Mouse (Mus musculus) embryonic facial prominence, embryonic 13.5 days (tissue): ENCODE data around the gene Dock7. TPM values are rescaled to one million over a fixed set of nuclear protein-coding genes. Genes with fewer than 3 reads are reported as not detected.

Source experiments
- ATAC-seq: fragments of 200-750 bp; cut with Nextera tagmentation; 2 replicates; pipeline ENCODE4 v1.8.0; 2017; ENCODE audit warnings: low read depth; ENCODE audit not compliant: insufficient number of reproducible peaks, insufficient read depth, low FRiP score, low TSS enrichment
- H3K27ac ChIP-seq: fragments of 300-500 bp; sonication (generic); 2 replicates; pipeline ENCODE4 v1.5.1; 2015; ENCODE audit warnings: moderate library complexity, mild to moderate bottlenecking, inconsistent platforms
- H3K27me3 ChIP-seq: fragments of 300-500 bp; sonication (generic); 2 replicates; pipeline ENCODE4 v1.6.1; 2015; ENCODE audit warnings: mild to moderate bottlenecking, inconsistent platforms
- H3K36me3 ChIP-seq: fragments of 300-500 bp; sonication (generic); 2 replicates; pipeline ENCODE4 v1.6.1; 2015; ENCODE audit warnings: mild to moderate bottlenecking, inconsistent platforms
- H3K4me1 ChIP-seq: fragments of 300-500 bp; sonication (generic); 2 replicates; pipeline ENCODE4 v1.6.1; 2015; ENCODE audit warnings: inconsistent platforms
- H3K4me2 ChIP-seq: fragments of 300-500 bp; sonication (generic); 2 replicates; pipeline ENCODE4 v1.6.1; 2015; ENCODE audit warnings: moderate library complexity, mild to moderate bottlenecking, inconsistent platforms
- H3K4me3 ChIP-seq: fragments of 300-500 bp; sonication (generic); 2 replicates; pipeline ENCODE4 v1.5.1; 2015; ENCODE audit warnings: mild to moderate bottlenecking, inconsistent platforms
- H3K9ac ChIP-seq: fragments of 300-500 bp; sonication (generic); 2 replicates; pipeline ENCODE4 v1.6.1; 2015; ENCODE audit warnings: mild to moderate bottlenecking, inconsistent platforms
- H3K9me3 ChIP-seq: fragments of 300-500 bp; sonication (generic); 2 replicates; pipeline ENCODE4 v1.6.1; 2016; ENCODE audit warnings: inconsistent platforms
- WGBS: fragments of 180-500 bp; shearing (Covaris S2); methylation state at CpG from one replicate; pipeline ENCODE4 v1.1.7; 2015; ENCODE audit warnings: mixed read lengths; 5-methylcytosine and 5-hydroxymethylcytosine counted together
- polyA plus RNA-seq: library from polyadenylated mRNA; unstranded; fragments of >200 nt; fragmentation: Nextera tagmentation; extraction: Ambion mirVana; gene quantifications from 2 replicates; pipeline ENCODE4 v1.2.1, GENCODE M21; 2015

The Dock7 gene
- polyA plus RNA-seq, 1 experiment from 2014 or later, result 67.4 TPM

- no peak for ATAC-seq
- Histone ChIP-seq H3K27me3 (no peaks in the 10 kb centered on the region), H3K4me2 (peak overlapping the region; percentile 77), H3K4me1 (peaks cover 49% of the 10 kb centered on the region), H3K36me3 (no peaks in the 10 kb centered on the region), H3K27ac (no peak overlapping the region), H3K9ac (peak overlapping the region; percentile 54), H3K4me3 (peak overlapping the region; percentile 96), H3K9me3 (no peaks in the 10 kb centered on the region)
- WGBS, result 50% methylated on average over 5 of the region's 5 CpGs
These were observed 1.7 kb downstream of the Dock7 start for GRCm38 (mm10) chr4:99119051-99119450.

- Histone ChIP-seq H3K4me3 (no peak overlapping the region), H3K27me3 (no peaks in the 10 kb centered on the region), H3K4me1 (peaks cover 42% of the 10 kb centered on the region), H3K36me3 (no peaks in the 10 kb centered on the region), H3K27ac (0 out of 2 replicates have a peak overlapping the region, but pooled peaks have one; percentile 4), H3K4me2 (no peak overlapping the region), H3K9me3 (no peaks in the 10 kb centered on the region), H3K9ac (no peak overlapping the region)
- no peak for ATAC-seq
- WGBS, result 80% methylated on average over 9 of the region's 9 CpGs
These were observed 4.9 kb downstream of the Dock7 start for GRCm38 (mm10) chr4:99115797-99116196.

DNA sequence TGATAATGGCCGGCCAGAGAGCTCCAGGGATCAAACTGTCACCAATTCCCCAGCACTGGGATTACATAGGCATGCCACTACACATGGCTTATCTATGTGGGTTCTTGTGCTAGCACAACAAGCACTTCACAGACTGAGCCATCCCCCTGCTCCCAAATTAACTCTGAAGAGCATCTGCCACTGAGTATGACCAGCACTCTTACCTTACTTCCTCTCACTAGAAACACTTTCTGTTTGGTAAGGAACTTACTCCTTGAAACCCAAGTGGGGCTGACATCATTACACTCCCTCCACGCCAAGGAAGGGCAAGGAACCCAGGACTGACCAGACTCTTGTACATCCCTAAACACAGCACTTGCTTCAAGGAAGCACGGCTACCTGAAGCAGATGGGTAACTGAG is 9.0 kb downstream of the Dock7 start:
- Histone ChIP-seq H3K4me1 (peaks cover 42% of the 10 kb centered on the region), H3K36me3 (no peaks in the 10 kb centered on the region), H3K9me3 (no peaks in the 10 kb centered on the region), H3K4me2 (no peak overlapping the region), H3K27me3 (no peaks in the 10 kb centered on the region), H3K27ac (no peak overlapping the region), H3K9ac (no peak overlapping the region), H3K4me3 (no peak overlapping the region)
- 83% methylated on average over 3 of the region's 3 CpGs for WGBS
- ATAC-seq, result no peak

DNA sequence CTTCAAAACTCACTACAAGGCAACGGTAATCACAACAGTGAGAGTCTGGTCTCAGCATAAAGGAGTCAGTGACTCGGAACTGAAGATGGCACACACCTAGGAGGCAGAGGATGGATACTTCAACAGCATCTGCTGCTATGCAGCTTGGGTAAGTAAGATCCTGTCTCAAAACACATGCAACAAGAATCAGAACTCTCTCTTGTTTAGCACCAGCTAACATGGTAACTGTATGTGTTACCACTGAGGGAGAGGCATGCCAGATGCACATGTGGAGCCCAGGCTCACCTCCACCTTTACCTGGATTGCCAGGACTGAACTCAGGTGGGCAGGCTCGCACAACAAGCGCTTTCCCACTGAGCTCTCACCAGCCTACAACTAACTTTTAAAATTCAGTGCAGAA is 11.9 kb downstream of the Dock7 start:
- no peaks in the 10 kb centered on the region for H3K27me3 ChIP-seq
- H3K4me2 ChIP-seq, result no peak overlapping the region
- H3K9ac ChIP-seq, result no peak overlapping the region
- WGBS, result 89% methylated on average over 4 of the region's 4 CpGs
- no peaks in the 10 kb centered on the region for H3K36me3 ChIP-seq
- no peak overlapping the region for H3K4me3 ChIP-seq
- no peak overlapping the region for H3K27ac ChIP-seq
- H3K4me1 ChIP-seq, result peaks cover 25% of the 10 kb centered on the region
- no peaks in the 10 kb centered on the region; the same call in 1 of the 2 replicates for H3K9me3 ChIP-seq
- ATAC-seq, result no peak

DNA sequence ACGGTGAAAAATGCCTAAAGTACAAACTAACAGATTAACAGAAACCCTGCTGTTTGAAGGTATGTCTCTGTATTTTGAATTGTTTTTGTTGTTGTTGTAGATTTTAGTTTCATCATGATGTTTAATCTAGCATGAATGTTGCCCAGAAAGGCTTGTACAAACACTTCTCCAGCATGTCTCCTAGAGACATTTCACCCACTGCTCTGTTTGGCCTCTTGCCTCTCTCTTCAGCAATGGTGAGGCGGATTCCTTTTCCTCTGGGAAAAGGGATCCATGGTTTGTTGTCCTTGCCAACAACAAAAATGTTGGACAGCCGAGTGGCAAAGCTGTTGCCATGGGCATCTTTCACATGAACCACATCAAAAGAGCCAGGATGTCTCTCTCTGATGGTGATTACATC is 17.9 kb downstream of the Dock7 start:
- no peak for ATAC-seq
- Histone ChIP-seq H3K27ac (no peak overlapping the region), H3K4me1 (peaks cover 5% of the 10 kb centered on the region), H3K4me3 (no peak overlapping the region), H3K36me3 (peaks cover 6% of the 10 kb centered on the region; the same call in 1 of the 2 replicates), H3K4me2 (no peak overlapping the region), H3K9me3 (no peaks in the 10 kb centered on the region; the same call in 1 of the 2 replicates), H3K9ac (no peak overlapping the region), H3K27me3 (no peaks in the 10 kb centered on the region)
- 86% methylated on average over 3 of the region's 3 CpGs for WGBS

GRCm38 (mm10) chr4:99100724-99101123 is 20.0 kb downstream of the Dock7 start:
- WGBS, result 89% methylated on average over 7 of the region's 7 CpGs

GRCm38 (mm10) chr4:99091777-99092176 is 28.9 kb downstream of the Dock7 start:
- Histone ChIP-seq H3K9me3 (no peaks in the 10 kb centered on the region), H3K4me1 (peaks cover 12% of the 10 kb centered on the region), H3K4me2 (no peak overlapping the region), H3K4me3 (no peak overlapping the region), H3K9ac (no peak overlapping the region), H3K27me3 (no peaks in the 10 kb centered on the region), H3K36me3 (peaks cover 15% of the 10 kb centered on the region), H3K27ac (no peak overlapping the region)
- 87% methylated on average over 3 of the region's 3 CpGs for WGBS
- no peak for ATAC-seq

More at GRCm38 (mm10) chr4:99100724-99101123, 20.0 kb downstream of the Dock7 start:
- no peak for ATAC-seq
- no peak overlapping the region for H3K27ac ChIP-seq
- H3K9me3 ChIP-seq, result no peaks in the 10 kb centered on the region; the same call in 1 of the 2 replicates
- H3K36me3 ChIP-seq, result peaks cover 6% of the 10 kb centered on the region; the same call in 1 of the 2 replicates
- H3K27me3 ChIP-seq, result no peaks in the 10 kb centered on the region
- no peak overlapping the region for H3K4me2 ChIP-seq
- no peak overlapping the region for H3K4me3 ChIP-seq
- no peaks in the 10 kb centered on the region; the same call in 1 of the 2 replicates for H3K4me1 ChIP-seq
- no peak overlapping the region for H3K9ac ChIP-seq

- H3K36me3 ChIP-seq, result peaks cover 20% of the 10 kb centered on the region
- no peak overlapping the region for H3K4me3 ChIP-seq
- no peaks in the 10 kb centered on the region for H3K27me3 ChIP-seq
- WGBS, result 40% methylated on average over 3 of the region's 3 CpGs
- ATAC-seq, result no peak
- H3K4me1 ChIP-seq, result peaks cover 12% of the 10 kb centered on the region
- H3K27ac ChIP-seq, result no peak overlapping the region
- H3K4me2 ChIP-seq, result no peak overlapping the region
- no peaks in the 10 kb centered on the region for H3K9me3 ChIP-seq
- no peak overlapping the region for H3K9ac ChIP-seq
These were observed 29.5 kb downstream of the Dock7 start for GRCm38 (mm10) chr4:99091151-99091701.

DNA sequence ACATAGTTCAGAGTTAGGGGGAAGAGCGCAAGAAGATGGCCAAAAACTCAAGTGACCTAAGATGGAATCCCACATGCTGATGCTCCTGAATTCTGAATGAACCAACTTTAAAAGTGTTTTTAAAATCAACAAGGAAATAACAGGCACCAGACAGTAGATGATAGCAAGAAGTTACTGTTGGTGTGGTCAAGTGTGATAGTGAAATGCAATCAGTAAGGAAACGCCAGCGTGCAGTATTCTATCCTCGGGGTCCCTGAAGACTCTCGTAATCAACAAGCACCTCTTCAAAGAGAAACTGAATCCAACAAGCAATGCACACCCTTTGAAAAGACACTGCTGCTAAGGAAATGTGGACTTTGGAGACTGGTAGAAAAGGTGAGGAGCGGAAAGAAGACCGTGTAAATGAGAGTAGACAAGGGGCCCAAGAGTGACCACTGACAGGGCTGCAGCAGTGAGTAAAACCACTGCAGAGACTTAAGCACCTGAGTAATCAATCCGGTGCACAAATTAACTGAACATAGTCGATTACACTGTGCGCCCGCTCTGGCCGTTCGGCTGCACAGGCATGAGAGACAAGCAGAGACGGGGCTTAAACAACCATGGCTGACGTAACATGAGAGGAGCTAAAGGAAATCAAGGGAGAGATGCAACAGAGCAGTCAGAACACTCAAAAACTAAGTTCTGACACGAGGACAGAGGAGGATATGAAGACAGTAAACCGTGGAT is 32.8 kb downstream of the Dock7 start:
- Histone ChIP-seq H3K9ac (no peak overlapping the region), H3K27ac (no peak overlapping the region), H3K27me3 (no peaks in the 10 kb centered on the region), H3K4me1 (peaks cover 4% of the 10 kb centered on the region; the same call in 1 of the 2 replicates), H3K4me3 (no peak overlapping the region), H3K9me3 (no peaks in the 10 kb centered on the region), H3K4me2 (no peak overlapping the region), H3K36me3 (peaks cover 31% of the 10 kb centered on the region)
- WGBS, result 83% methylated on average over 17 of the region's 17 CpGs
- no peak for ATAC-seq

DNA sequence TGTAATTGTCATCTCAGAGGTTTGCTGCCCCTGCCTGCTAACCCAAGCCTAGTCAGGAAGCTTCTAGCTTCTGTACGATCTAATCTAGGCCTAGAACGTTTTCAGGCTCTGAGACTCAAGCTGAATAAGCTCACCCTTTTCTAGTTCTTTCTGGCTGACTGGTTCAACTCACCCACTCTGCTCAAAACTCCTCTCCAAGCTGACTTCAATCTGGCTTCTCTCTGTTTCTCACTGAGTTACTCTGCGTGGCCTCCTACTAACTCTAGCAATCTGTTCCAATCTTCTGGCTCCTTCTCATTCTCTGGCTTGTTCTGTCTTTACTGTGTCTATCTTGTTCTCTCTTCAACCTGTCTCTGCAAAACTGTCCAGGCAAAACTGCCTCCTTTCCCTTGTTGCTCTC is 36.9 kb downstream of the Dock7 start:
- Histone ChIP-seq H3K27me3 (no peaks in the 10 kb centered on the region), H3K4me2 (no peak overlapping the region), H3K27ac (no peak overlapping the region), H3K36me3 (peaks cover 37% of the 10 kb centered on the region), H3K9ac (no peak overlapping the region), H3K4me3 (no peak overlapping the region), H3K4me1 (no peaks in the 10 kb centered on the region), H3K9me3 (no peaks in the 10 kb centered on the region)
- 91% methylated on average over 3 of the region's 3 CpGs for WGBS
- ATAC-seq, result no peak

DNA sequence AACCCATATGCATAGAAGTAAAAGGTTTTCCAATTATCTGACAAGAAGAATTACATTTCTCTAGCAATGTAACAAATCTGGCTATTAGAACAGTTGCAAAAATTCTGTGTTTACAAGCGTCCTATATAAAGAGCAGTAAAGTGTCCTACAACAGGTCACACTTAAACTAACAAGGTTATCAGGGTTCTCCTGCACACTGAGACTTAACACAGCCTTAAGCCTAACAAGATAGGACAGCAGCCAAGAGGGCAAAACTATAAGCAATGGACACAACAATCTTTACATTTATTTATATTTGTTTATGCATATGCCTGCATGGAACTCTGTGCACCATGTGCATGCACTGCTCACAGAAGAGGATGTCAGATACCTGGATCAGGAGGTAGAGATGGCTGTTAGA is 39.5 kb downstream of the Dock7 start:
- Histone ChIP-seq H3K9me3 (no peaks in the 10 kb centered on the region), H3K4me1 (no peaks in the 10 kb centered on the region), H3K27ac (no peak overlapping the region), H3K9ac (no peak overlapping the region), H3K4me2 (no peak overlapping the region), H3K36me3 (peaks cover 40% of the 10 kb centered on the region), H3K27me3 (no peaks in the 10 kb centered on the region), H3K4me3 (no peak overlapping the region)
- no peak for ATAC-seq
- WGBS, result 82% methylated on average over 1 of the region's 1 CpGs

DNA sequence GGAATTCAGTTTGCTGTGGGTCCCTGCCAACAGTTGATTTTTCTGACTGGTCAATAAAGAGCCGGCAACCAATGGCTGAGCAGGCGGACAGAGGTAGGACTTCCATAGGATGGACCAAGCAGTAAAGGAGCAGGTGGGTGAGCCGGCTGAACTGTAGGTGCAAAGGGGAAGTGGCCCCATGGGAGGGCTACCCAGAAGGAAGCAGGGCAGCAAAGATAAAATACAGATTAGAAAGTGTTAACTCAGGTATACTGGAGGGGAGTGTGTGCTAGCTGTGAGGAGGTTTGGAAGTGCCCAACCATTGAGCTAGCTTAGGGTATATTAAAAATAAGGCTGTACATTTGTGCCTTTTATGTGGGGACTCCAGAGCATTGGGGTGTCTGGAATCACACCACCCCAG is 42.7 kb downstream of the Dock7 start:
- no peaks in the 10 kb centered on the region for H3K9me3 ChIP-seq
- H3K4me2 ChIP-seq, result no peak overlapping the region
- H3K4me1 ChIP-seq, result no peaks in the 10 kb centered on the region
- peaks cover 54% of the 10 kb centered on the region for H3K36me3 ChIP-seq
- no peak overlapping the region for H3K4me3 ChIP-seq
- no peak for ATAC-seq
- no peak overlapping the region for H3K9ac ChIP-seq
- H3K27me3 ChIP-seq, result no peaks in the 10 kb centered on the region
- H3K27ac ChIP-seq, result no peak overlapping the region
- 91% methylated on average over 3 of the region's 3 CpGs for WGBS
